Mouse (Mus musculus): Measurements from ENCODE around the gene Macf1.

Gene Macf1

GRCm38 (mm10) chr4:123598519-123599228, 85.5 kb downstream of the Macf1 start:
- no peak for ATAC-seq (ENCODE audit: low TSS enrichment)

GRCm38 (mm10) chr4:123594381-123594806, 89.8 kb downstream of the Macf1 start:
- ATAC-seq (ENCODE audit: low TSS enrichment): peak; percentile 60; the same call in 1 of the 2 replicates

- ATAC-seq (ENCODE audit: low TSS enrichment): 0 out of 2 replicates have a peak, but pooled peaks have one; percentile 16
Observed at GRCm38 (mm10) chr4:123593664-123594063, 90.5 kb downstream of the Macf1 start.

- ATAC-seq (ENCODE audit: low TSS enrichment): no peak
Observed at GRCm38 (mm10) chr4:123592046-123592445, 92.1 kb downstream of the Macf1 start.

GRCm38 (mm10) chr4:123591026-123591635, 93.0 kb downstream of the Macf1 start:
- ATAC-seq (ENCODE audit: low TSS enrichment): no peak

GRCm38 (mm10) chr4:123589496-123589895, 94.7 kb downstream of the Macf1 start:
- ATAC-seq (ENCODE audit: low TSS enrichment): no peak

- peak; percentile 48; the same call in 1 of the 2 replicates for ATAC-seq (ENCODE audit: low TSS enrichment)
Observed at GRCm38 (mm10) chr4:123588353-123589301, 95.5 kb downstream of the Macf1 start.

- no peak for ATAC-seq (ENCODE audit: low TSS enrichment)
Observed at GRCm38 (mm10) chr4:123587616-123588015, 96.5 kb downstream of the Macf1 start.

- no peak for ATAC-seq (ENCODE audit: low TSS enrichment)
Observed at GRCm38 (mm10) chr4:123584720-123585093, 99.5 kb downstream of the Macf1 start.

- ATAC-seq (ENCODE audit: low TSS enrichment): peak; percentile 31; the same call in 1 of the 2 replicates
Observed at GRCm38 (mm10) chr4:123584084-123584719, 100.0 kb downstream of the Macf1 start.

GRCm38 (mm10) chr4:123577469-123578088, 106.6 kb downstream of the Macf1 start:
- ATAC-seq (ENCODE audit: low TSS enrichment): no peak

GRCm38 (mm10) chr4:123572434-123573336, 111.5 kb downstream of the Macf1 start:
- ATAC-seq (ENCODE audit: low TSS enrichment): peak; percentile 50; the same call in 1 of the 2 replicates

GRCm38 (mm10) chr4:123571869-123572268, 112.3 kb downstream of the Macf1 start:
- ATAC-seq (ENCODE audit: low TSS enrichment): peak; percentile 41; the same call in 1 of the 2 replicates

GRCm38 (mm10) chr4:123565291-123565861, 118.8 kb downstream of the Macf1 start:
- peak; percentile 18; the same call in 1 of the 2 replicates for ATAC-seq (ENCODE audit: low TSS enrichment)

GRCm38 (mm10) chr4:123564051-123564791, 119.9 kb downstream of the Macf1 start:
- ATAC-seq (ENCODE audit: low TSS enrichment): peak; percentile 62; the same call in 1 of the 2 replicates

GRCm38 (mm10) chr4:123562177-123562815, 121.9 kb downstream of the Macf1 start:
- no peak for ATAC-seq (ENCODE audit: low TSS enrichment)

- ATAC-seq (ENCODE audit: low TSS enrichment): no peak
Observed at GRCm38 (mm10) chr4:123560896-123561295, 123.3 kb downstream of the Macf1 start.

- no peak for ATAC-seq (ENCODE audit: low TSS enrichment)
Observed at GRCm38 (mm10) chr4:123558496-123558895, 125.7 kb downstream of the Macf1 start.

Measured in frontal cortex, adult (tissue).